Mouse (Mus musculus) cerebellum, adult 2 months (tissue): Measurements from ENCODE around the gene Dot1l.
"Not testable (repeated sequence)": the region's sequence is repeated elsewhere in the genome, so short reads cannot be mapped to it uniquely, and the experiment has no call there.

Experiments used
- CTCF ChIP-seq: fragments of 200-500 bp; IDR thresholded peaks from 2 replicates; pipeline ENCODE4 v1.5.1; 2011; ENCODE audit warnings: low read depth, mild to moderate bottlenecking, control low read depth, low read length, moderate library complexity, borderline replicate concordance; ENCODE audit not compliant: insufficient read depth
- POLR2A ChIP-seq: fragments of 200-500 bp; IDR thresholded peaks from 2 replicates; pipeline ENCODE4 v1.6.1; 2011; ENCODE audit warnings: low read length, control low read depth, borderline replicate concordance; ENCODE audit not compliant: insufficient read depth

- not testable (repeated sequence) for TF ChIP-seq POLR2A, CTCF
Measured at GRCm38 (mm10) chr10:80816303-80816702, 61.3 kb downstream of the Dot1l start.
